Mouse (Mus musculus): Measurements from ENCODE around the gene Evc2. TPM values are rescaled to one million over a fixed set of nuclear protein-coding genes. Genes with fewer than 3 reads are reported as not detected.

Gene Evc2
- polyA plus RNA-seq, 1 experiment from 2014 or later: 13.0 TPM

DNA sequence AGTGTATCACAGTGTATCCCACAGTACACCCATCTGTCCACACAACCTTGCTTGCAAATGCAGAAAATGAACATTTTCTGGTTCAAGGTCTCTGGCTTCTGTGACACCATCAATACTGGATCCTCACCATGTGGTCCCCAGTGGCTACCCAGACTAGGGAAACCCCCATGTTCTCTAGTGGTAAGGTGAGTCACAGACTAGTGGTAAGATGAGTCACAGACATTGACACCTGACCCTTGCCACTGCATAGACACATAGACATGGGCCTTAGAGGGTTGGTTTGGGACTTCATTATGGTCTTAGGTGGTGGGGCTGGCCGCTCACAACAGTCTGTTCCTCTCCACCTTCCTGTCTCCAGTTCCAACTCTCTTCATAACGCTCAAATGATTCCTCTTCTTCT lies 104.5 kb downstream of the Evc2 start:
- Histone ChIP-seq H3K4me1 (no peaks in the 10 kb centered on the region), H3K27ac (replicated peaks) (no peak overlapping the region), H3K9ac (replicated peaks) (no peak overlapping the region), H3K4me3 (no peak overlapping the region), H3K36me3 (no peaks in the 10 kb centered on the region), H3K4me2 (replicated peaks) (no peak overlapping the region), H3K27me3 (no peaks in the 10 kb centered on the region), H3K9me3 (no peaks in the 10 kb centered on the region)
- ATAC-seq (ENCODE audit: low FRiP score, low read depth): no peak
- WGBS: 74% methylated on average over 2 of the region's 2 CpGs

DNA sequence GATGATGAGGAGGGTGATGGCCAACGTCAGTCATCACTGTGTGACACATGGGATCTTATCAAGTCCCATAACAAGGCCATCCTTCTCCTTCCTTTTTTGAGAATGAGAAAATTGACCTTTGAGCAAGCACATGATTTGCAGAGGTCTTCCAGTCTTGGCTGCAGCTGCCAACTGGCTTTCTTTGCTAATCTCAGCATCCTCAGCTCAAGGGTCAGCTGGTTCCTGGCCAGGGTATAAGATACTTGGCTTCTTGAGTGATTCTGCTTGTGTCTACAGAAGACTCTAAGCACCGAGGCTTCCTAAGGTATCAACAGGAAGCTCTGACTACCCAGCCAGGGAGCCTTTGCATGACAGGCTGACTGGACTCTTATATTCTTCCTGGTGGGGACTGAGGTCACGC lies 109.2 kb downstream of the Evc2 start:
- WGBS: 83% methylated on average over 3 of the region's 3 CpGs
- no peak for ATAC-seq (ENCODE audit: low FRiP score, low read depth)
- H3K9me3 ChIP-seq: no peaks in the 10 kb centered on the region

DNA sequence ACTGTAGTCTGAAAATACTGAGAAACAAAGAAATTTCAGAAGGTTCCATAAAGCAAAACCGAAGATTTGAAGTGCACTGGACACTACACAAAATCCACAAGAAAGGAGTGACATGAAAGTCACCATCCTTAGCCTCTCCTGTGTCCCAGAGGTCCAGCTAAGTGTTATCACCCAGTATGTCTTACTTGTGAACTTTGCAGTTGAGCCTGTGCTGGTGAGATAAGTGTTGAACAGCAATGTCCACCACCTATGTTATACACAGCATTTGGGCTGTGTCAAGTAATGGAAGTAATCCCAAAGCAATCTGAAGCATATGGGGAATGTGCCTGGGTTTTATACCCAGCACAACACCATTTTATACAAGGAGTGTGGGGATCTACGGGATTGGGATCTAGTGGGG lies 118.3 kb downstream of the Evc2 start:
- Histone ChIP-seq H3K4me3 (no peak overlapping the region), H3K27me3 (no peaks in the 10 kb centered on the region), H3K4me2 (replicated peaks) (no peak overlapping the region), H3K9ac (replicated peaks) (no peak overlapping the region), H3K36me3 (no peaks in the 10 kb centered on the region), H3K9me3 (no peaks in the 10 kb centered on the region), H3K27ac (replicated peaks) (no peak overlapping the region), H3K4me1 (no peaks in the 10 kb centered on the region)
- no peak for ATAC-seq (ENCODE audit: low FRiP score, low read depth)
- WGBS: 80% methylated on average over 2 of the region's 2 CpGs

More for the DNA sequence above, 109.2 kb downstream of the Evc2 start:
- Histone ChIP-seq H3K9ac (replicated peaks) (no peak overlapping the region), H3K4me3 (no peak overlapping the region), H3K4me2 (replicated peaks) (no peak overlapping the region), H3K27me3 (no peaks in the 10 kb centered on the region), H3K27ac (replicated peaks) (no peak overlapping the region), H3K36me3 (no peaks in the 10 kb centered on the region), H3K4me1 (no peaks in the 10 kb centered on the region)

DNA sequence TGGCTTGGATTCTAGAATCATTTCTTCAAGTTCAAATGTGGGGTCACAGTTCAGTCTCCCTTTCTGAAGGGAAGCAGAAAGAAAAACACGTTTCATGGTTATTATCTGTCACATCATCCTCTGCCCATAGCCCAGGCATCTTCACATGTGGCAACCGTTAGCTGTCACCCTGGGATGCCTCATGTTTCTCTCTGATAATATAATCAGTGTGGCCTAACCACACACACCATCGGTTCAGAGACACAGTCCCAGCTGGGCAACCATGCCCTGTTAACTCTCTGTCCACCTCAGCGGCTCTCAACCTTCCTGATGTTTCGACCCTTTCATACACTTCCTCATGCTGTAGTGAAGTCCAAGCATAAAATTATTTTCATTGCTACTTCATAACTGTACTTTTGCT lies 118.9 kb downstream of the Evc2 start:
- H3K4me1 ChIP-seq: no peaks in the 10 kb centered on the region
- no peak overlapping the region for H3K4me2 ChIP-seq (replicated peaks)

DNA sequence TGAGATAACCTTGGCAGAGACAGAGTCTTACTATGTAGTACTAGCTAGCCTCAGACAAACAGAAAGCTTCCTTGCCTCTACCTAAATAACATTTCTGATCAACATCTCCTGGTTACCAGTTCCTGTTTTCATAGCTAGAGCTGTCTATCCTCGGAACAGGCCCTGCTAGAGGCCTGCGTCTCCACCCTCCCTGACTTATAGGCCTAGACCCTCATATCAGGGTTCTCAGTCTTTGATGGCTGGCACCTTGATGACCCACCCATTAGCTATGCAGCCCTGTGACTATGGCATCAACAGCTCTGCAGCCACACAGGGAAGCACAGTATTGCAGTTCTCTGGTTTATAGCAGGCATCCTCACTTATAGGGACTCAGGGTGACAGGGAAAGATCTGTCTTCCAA lies 119.5 kb downstream of the Evc2 start:
- H3K4me3 ChIP-seq: no peak overlapping the region
- H3K27ac ChIP-seq (replicated peaks): no peak overlapping the region
- no peak overlapping the region for H3K4me2 ChIP-seq (replicated peaks)
- no peaks in the 10 kb centered on the region for H3K27me3 ChIP-seq
- H3K9ac ChIP-seq (replicated peaks): no peak overlapping the region
- H3K36me3 ChIP-seq: no peaks in the 10 kb centered on the region
- H3K9me3 ChIP-seq: no peaks in the 10 kb centered on the region
- no peaks in the 10 kb centered on the region for H3K4me1 ChIP-seq
- WGBS: 86% methylated on average over 2 of the region's 2 CpGs
- no peak for ATAC-seq (ENCODE audit: low FRiP score, low read depth)

More for the DNA sequence above, 118.9 kb downstream of the Evc2 start:
- H3K27me3 ChIP-seq: no peaks in the 10 kb centered on the region
- H3K9me3 ChIP-seq: no peaks in the 10 kb centered on the region
- H3K4me3 ChIP-seq: no peak overlapping the region
- H3K9ac ChIP-seq (replicated peaks): no peak overlapping the region
- no peaks in the 10 kb centered on the region for H3K36me3 ChIP-seq
- WGBS: 86% methylated on average over 5 of the region's 5 CpGs
- no peak overlapping the region for H3K27ac ChIP-seq (replicated peaks)
- ATAC-seq (ENCODE audit: low FRiP score, low read depth): no peak

DNA sequence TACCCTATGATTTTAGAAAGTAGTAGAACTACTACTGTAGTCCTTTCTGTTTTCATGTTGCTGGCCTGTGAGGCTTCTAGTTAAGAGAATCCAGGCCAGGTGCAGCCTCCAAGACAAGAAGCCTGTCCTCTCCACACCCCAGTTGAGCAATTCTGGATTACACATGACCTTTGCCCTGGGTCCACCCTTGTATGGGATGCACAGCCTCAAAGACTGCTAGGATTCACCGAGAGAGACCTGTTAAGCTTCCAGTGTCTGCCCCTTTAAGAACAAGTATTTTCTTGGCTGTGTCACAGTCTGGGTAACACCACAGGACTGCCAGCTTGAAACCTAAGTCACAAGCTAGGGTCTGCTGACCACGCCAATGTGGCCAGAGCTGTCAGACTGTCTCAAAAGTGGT lies 119.9 kb downstream of the Evc2 start:
- no peaks in the 10 kb centered on the region for H3K27me3 ChIP-seq
- no peak for ATAC-seq (ENCODE audit: low FRiP score, low read depth)
- H3K4me1 ChIP-seq: no peaks in the 10 kb centered on the region
- WGBS: 72% methylated on average over 2 of the region's 2 CpGs
- no peak overlapping the region for H3K4me3 ChIP-seq
- H3K9me3 ChIP-seq: no peaks in the 10 kb centered on the region
- no peak overlapping the region for H3K27ac ChIP-seq (replicated peaks)
- H3K9ac ChIP-seq (replicated peaks): no peak overlapping the region
- no peak overlapping the region for H3K4me2 ChIP-seq (replicated peaks)
- H3K36me3 ChIP-seq: no peaks in the 10 kb centered on the region

DNA sequence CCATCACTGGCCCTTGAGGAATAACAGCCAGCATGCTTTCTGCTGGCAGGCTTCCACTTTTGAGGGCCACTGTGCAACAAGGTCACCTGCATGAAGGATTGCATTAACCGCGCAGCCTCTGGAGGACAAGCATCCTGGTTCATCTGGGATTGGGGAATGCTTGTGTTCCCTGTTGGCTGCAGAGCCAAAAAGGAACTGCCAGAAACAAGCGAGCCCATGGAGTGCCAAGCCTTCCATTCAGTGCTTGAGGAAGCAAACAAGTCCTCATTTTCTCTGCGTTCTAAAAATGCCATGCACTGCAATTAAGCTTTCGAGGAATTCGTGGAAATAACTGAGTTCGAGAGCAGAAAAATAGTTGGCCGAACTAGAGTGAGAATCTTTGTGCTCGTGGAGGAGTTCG lies 127.2 kb downstream of the Evc2 start:
- Histone ChIP-seq H3K36me3 (no peaks in the 10 kb centered on the region), H3K27me3 (no peaks in the 10 kb centered on the region), H3K4me2 (replicated peaks) (no peak overlapping the region), H3K4me1 (no peaks in the 10 kb centered on the region), H3K4me3 (no peak overlapping the region), H3K9me3 (no peaks in the 10 kb centered on the region), H3K27ac (replicated peaks) (no peak overlapping the region), H3K9ac (replicated peaks) (no peak overlapping the region)
- no peak for ATAC-seq (ENCODE audit: low FRiP score, low read depth)
- WGBS: 93% methylated on average over 10 of the region's 10 CpGs

DNA sequence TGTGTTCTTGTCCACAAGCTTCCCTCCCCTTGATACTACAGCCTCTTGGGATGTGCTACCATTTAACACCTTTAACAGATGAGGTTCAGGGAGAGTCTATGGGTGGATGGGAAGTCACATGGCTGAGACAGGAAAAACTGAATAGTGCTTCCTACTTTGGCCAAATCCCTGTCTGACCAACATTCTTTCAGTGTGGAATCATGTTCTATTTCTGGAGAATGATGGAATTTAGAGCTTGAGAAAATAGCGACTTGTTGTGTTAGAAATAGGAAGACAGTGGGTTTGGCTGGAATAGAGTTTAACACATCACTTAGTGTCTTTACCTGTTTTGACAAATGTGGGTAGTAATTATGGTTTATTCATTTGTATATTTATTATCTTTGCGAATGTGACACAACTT lies 129.3 kb downstream of the Evc2 start:
- Histone ChIP-seq H3K36me3 (no peaks in the 10 kb centered on the region), H3K27ac (replicated peaks) (no peak overlapping the region), H3K4me3 (no peak overlapping the region), H3K4me1 (no peaks in the 10 kb centered on the region), H3K27me3 (no peaks in the 10 kb centered on the region), H3K9me3 (no peaks in the 10 kb centered on the region), H3K9ac (replicated peaks) (no peak overlapping the region), H3K4me2 (replicated peaks) (no peak overlapping the region)
- no peak for ATAC-seq (ENCODE audit: low FRiP score, low read depth)
- 82% methylated on average over 2 of the region's 2 CpGs for WGBS

DNA sequence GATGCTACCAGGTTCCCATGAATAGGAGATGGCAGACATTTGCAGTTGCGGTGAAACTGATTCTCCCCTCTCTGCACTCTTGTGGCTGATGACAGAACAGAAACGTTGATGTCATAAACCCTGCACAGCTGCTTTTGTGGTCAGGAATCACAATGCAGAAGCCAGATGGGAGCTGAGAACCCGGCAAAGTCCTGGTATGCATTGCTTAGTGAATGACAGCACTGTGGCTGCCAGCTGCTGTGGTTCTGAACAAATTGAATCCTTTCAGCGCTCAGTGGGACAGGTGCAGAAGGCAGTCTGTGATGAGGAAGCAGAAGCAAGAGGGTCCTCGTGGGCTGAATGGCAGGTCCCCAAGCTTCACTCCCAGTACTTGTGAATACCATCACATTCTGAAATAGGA lies 130.7 kb downstream of the Evc2 start:
- Histone ChIP-seq H3K36me3 (no peaks in the 10 kb centered on the region), H3K4me2 (replicated peaks) (no peak overlapping the region), H3K27ac (replicated peaks) (no peak overlapping the region), H3K9me3 (no peaks in the 10 kb centered on the region), H3K27me3 (no peaks in the 10 kb centered on the region), H3K4me1 (no peaks in the 10 kb centered on the region), H3K4me3 (no peak overlapping the region), H3K9ac (replicated peaks) (no peak overlapping the region)
- WGBS: 76% methylated on average over 5 of the region's 5 CpGs
- no peak for ATAC-seq (ENCODE audit: low FRiP score, low read depth)

DNA sequence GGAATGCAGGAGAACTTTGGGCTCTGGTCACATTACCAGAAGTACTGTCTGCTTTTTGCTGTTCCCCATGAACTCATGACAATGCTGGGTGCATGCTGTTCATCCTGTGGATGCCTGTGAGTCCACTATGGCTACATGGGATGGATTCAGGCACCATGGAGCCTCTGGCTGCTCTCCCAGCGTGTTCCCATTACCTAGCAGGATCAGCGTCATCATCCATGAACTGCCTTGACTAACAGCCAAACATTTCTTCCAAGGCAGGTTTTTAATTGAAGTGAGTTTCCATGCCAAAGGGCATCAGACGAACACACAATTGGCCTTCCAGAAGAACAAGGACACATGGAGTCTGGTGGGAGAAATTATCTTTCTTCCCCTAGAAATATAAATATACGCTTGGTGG lies 133.3 kb downstream of the Evc2 start:
- no peak overlapping the region for H3K4me3 ChIP-seq
- no peak overlapping the region for H3K4me2 ChIP-seq (replicated peaks)
- no peak for ATAC-seq (ENCODE audit: low FRiP score, low read depth)
- H3K36me3 ChIP-seq: no peaks in the 10 kb centered on the region
- 80% methylated on average over 4 of the region's 4 CpGs for WGBS
- no peaks in the 10 kb centered on the region for H3K9me3 ChIP-seq
- no peaks in the 10 kb centered on the region for H3K4me1 ChIP-seq
- no peaks in the 10 kb centered on the region for H3K27me3 ChIP-seq
- H3K9ac ChIP-seq (replicated peaks): no peak overlapping the region
- H3K27ac ChIP-seq (replicated peaks): no peak overlapping the region

DNA sequence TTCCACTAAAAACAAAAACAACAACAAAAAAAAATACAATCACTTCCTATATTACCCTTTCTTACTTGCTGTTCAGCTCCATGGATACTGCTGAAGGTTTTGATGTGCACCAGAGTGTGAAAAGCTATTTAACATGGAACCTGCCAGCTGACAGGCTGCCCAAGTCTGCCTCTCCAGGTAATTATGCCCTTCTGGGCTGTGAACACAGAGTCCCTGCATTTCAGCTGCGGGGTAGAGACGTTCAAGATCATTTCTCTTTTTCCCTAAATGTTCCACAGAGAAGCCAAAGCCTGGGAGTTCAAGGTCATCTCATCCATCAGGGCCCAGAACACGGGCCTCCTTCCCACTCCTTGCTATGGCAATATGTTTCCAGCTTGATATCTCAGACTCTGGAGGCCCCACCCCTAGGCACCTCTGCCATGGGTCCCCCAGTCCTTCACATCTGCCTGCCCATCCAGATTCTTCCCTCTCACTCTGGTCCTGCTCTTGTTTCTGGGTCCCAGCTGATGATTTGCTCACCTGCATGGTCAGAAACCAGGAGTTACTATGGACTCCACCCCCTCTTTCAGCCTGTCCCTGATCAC lies 133.8 kb downstream of the Evc2 start:
- no peak for ATAC-seq (ENCODE audit: low FRiP score, low read depth)
- 82% methylated on average over 3 of the region's 3 CpGs for WGBS

More for the DNA sequence above, 133.8 kb downstream of the Evc2 start:
- H3K4me1 ChIP-seq: no peaks in the 10 kb centered on the region
- H3K36me3 ChIP-seq: no peaks in the 10 kb centered on the region
- no peaks in the 10 kb centered on the region for H3K9me3 ChIP-seq
- no peak overlapping the region for H3K9ac ChIP-seq (replicated peaks)
- no peak overlapping the region for H3K4me3 ChIP-seq
- no peak overlapping the region for H3K27ac ChIP-seq (replicated peaks)
- no peaks in the 10 kb centered on the region for H3K27me3 ChIP-seq
- no peak overlapping the region for H3K4me2 ChIP-seq (replicated peaks)

All from midbrain, embryonic 12.5 days (tissue).